Mouse (Mus musculus): Measurements from ENCODE around the gene Vasn.
A peak's percentile ranks its signal among the peaks of the same experiment; 100 is the strongest.

Gene Vasn

DNA sequence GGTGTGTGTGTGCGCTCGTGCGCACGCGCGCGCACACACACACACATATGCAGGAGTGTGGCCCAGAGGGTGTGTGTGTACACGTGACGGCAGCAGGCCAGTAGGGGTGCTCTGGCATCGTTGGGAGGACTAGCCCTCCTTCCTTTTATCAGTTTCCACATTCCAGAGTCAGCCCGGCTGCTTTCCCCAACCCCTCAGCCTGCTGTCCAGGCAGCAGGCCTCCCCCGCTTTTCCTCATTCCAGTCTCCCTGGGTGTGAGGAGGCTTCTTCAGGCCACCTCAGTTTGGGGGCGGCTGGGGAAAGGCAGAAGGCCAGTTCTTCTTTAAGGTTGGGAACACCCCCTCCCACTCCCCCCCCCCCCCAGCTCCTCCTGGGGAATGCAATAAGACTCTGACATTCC is 2.4 kb downstream of the Vasn start:
- peak; percentile 96 for DNase-seq (ENCODE audit: low read depth, low spot score)

- no peak for DNase-seq (ENCODE audit: low read depth, low spot score)
These were observed 3.2 kb downstream of the Vasn start for GRCm38 (mm10) chr16:4642937-4643336.

- DNase-seq (ENCODE audit: low read depth, low spot score): peak; percentile 92
These were observed 4.1 kb downstream of the Vasn start for GRCm38 (mm10) chr16:4643670-4644419.

- DNase-seq (ENCODE audit: low read depth, low spot score): no peak
These were observed 6.1 kb downstream of the Vasn start for GRCm38 (mm10) chr16:4645867-4646266.

GRCm38 (mm10) chr16:4646831-4647230 is 7.1 kb downstream of the Vasn start:
- DNase-seq (ENCODE audit: low read depth, low spot score): no peak

DNA sequence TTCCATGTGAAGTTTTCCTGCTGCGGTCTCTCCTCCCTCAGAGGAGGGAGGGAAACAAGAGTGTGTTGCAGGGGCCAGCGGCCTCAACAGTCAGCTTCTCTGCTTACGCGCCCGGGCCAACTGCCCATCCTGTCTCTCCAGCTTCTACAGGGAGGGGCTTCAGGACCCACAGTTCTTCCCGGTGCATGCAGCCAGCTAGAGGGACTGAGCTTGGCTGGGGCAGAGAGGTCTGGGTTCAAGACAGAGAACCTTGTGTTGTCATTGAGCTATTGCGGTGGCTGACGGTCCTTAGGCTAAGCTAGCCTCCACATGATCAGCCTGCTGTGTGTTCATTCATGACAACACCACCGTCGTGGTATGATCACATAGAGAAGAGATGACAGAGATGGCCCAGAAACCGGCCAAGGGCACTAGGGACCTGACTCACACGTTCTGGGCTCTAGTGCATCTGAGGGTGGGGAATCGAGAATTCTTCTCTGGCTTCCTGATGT is 8.0 kb downstream of the Vasn start:
- peak; percentile 94 for DNase-seq (ENCODE audit: low read depth, low spot score)

DNA sequence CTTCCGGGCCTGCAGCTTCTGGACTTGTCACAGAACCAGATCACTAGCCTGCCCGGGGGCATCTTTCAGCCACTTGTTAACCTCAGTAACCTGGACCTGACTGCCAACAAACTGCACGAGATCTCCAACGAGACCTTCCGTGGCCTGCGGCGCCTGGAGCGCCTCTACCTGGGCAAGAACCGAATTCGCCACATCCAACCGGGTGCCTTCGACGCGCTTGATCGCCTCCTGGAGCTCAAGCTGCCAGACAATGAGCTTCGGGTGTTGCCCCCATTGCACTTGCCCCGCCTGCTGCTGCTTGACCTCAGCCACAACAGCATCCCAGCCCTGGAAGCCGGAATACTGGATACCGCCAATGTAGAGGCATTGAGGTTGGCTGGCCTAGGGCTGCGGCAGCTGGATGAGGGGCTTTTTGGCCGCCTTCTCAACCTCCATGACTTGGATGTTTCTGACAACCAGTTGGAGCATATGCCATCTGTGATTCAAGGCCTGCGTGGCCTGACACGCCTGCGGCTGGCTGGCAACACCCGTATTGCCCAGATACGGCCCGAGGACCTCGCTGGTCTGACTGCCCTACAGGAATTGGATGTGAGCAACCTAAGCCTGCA is 8.8 kb downstream of the Vasn start:
- DNase-seq (ENCODE audit: low read depth, low spot score): no peak

- no peak for DNase-seq (ENCODE audit: low read depth, low spot score)
These were observed 9.5 kb downstream of the Vasn start for GRCm38 (mm10) chr16:4649211-4649610.

DNA sequence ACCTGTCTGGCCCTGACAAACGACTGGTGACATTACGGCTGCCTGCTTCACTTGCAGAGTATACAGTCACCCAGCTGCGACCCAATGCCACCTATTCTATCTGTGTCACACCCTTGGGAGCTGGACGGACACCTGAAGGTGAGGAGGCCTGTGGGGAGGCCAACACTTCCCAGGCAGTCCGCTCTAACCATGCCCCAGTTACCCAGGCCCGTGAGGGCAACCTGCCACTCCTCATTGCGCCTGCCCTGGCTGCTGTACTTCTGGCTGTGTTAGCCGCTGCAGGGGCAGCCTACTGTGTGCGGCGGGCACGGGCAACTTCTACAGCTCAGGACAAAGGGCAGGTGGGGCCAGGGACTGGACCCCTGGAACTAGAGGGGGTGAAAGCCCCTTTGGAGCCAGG is 10.0 kb downstream of the Vasn start:
- DNase-seq (ENCODE audit: low read depth, low spot score): no peak

DNA sequence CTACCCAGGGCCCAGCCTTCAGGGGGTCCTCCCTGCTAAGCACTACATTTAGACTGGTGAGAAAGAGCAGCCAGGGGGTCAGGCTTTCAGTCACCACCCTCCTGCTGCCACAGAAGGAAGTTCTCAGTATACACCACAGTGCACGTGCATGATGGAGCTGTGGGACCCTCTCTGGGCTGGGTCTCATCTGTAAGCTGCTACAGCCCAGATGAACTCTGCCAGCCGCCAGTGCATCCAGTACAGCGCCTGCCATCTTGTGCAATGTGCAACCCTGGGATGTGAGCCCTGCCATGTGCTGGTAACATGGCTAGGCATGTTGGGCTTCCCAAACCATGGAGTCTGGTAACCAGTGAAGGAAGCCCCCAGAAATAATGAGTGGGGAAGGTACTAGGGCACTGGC is 10.4 kb downstream of the Vasn start:
- DNase-seq (ENCODE audit: low read depth, low spot score): no peak

DNA sequence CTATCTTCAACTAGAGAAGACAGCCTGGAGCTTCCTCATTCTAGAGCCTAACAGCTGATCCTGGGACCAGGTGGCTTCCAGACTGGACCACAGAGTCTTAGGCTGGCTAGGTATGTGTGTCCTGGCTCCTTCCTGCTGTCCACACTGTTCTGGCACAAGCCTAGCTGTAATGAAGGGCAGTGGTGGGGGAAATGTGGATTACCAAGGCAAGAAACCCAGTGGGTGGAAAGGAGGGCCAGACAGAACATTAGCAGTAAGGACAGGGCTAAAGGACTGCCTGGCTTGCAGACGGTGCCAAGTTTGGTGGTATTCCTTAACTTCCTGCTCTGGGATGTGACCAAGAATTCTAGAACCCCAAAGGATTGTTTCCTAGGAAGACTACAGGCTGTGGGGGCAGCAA is 11.3 kb downstream of the Vasn start:
- peak; percentile 78 for DNase-seq (ENCODE audit: low read depth, low spot score)

- DNase-seq (ENCODE audit: low read depth, low spot score): peak; percentile 96
These were observed 11.9 kb downstream of the Vasn start for GRCm38 (mm10) chr16:4651624-4652023.

DNA sequence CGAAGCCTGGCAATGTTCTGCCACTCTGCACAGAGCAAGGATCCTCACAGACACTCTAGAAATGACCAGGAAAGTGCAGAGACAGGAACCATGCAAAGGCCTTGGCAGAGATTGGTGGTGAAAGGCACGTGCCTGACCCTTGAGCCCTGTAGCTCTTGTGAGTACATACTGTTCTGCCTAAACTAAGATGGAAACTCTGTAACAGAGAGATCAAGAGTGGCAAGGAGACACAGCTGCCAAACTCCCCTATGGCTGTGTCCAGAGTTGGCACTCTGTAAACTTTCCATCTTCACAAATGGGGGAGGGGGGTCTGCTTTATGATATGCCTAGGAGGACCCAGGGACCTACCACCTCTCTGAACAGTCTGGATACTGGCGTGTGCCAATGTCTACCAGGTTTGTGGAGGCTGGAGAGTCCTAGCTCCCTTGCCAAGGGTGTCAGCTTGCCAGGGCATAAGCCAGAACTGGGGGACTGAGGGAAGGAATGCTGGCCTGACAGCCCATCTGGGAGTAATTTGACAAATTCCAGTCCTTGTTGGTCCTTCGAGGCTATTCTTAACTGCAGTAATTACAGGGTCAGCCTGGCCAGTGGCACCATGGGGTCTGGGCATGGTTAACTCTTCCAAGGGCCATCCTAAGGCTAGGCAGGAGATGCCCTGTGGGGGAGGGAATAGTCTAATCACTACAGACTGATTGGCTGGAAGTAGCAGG is 13.1 kb downstream of the Vasn start:
- DNase-seq (ENCODE audit: low read depth, low spot score): peak; percentile 82

GRCm38 (mm10) chr16:4654706-4655105 is 15.0 kb downstream of the Vasn start:
- no peak for DNase-seq (ENCODE audit: low read depth, low spot score)

DNA sequence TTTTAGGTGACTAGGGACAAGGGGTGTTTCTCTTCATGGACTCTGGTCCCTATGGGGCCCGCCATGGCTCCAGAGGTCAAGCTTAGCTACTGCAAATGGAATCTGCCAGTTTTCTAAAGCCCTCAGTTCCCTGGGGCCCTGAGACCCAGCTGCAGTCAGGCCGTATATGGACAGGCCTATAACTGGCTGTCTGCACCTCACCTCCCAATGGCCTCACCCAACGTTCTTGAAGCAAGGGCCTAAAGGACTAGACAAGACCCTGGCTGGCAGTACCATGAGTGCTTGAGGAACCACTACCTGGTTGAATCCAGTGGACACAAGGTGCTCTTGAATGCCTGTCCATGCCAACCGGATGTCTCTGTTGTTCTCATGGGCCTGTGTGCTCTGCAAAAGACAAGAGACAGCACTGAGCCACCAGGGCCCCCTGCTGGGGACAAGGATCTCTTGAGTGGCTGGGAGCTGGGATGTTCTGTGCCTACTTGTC is 15.6 kb downstream of the Vasn start:
- peak; percentile 58 for DNase-seq (ENCODE audit: low read depth, low spot score)

- peak; percentile 76 for DNase-seq (ENCODE audit: low read depth, low spot score)
These were observed 16.2 kb downstream of the Vasn start for GRCm38 (mm10) chr16:4655764-4656570.

DNA sequence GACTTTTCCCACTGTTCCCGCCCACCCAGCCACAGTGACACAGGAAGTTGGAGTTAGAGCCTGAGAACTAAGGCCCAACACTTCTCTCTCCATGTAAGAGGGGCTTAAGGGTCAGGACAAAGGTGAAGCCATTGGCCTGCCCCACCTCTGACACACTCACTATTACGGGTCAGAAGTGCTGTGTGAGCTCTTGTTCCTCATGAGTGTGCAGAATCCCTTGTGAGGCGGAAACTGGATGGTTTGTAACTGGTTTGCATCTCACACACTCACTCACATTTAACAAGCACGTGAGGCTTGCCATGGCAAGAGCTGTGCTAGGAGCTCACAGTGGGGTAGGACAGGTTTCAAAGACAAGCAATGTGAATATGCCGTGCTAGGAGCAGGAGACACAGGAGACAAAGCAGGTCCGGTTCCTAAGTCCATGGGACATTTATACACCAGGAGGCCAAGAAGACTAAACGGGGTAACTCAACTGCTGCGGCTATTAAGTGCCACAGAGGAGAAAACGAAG is 16.9 kb downstream of the Vasn start:
- DNase-seq (ENCODE audit: low read depth, low spot score): no peak

- DNase-seq (ENCODE audit: low read depth, low spot score): peak; percentile 98
These were observed 19.1 kb downstream of the Vasn start for GRCm38 (mm10) chr16:4658781-4659245.

GRCm38 (mm10) chr16:4659326-4659725 is 19.6 kb downstream of the Vasn start:
- DNase-seq (ENCODE audit: low read depth, low spot score): peak; percentile 87

GRCm38 (mm10) chr16:4661605-4662004 is 21.9 kb downstream of the Vasn start:
- peak; percentile 38 for DNase-seq (ENCODE audit: low read depth, low spot score)

GRCm38 (mm10) chr16:4663806-4664205 is 24.1 kb downstream of the Vasn start:
- DNase-seq (ENCODE audit: low read depth, low spot score): peak; percentile 24

All from 3T3-L1 (cell line).